Mouse (Mus musculus) cerebellum, adult 8-10 months (tissue): ENCODE measurements around the gene D630045J12Rik.

ENCODE experiments used
- DNase-seq: peaks from one replicate; pipeline ENCODE4 v3.0.0; 2022

Gene D630045J12Rik

GRCm38 (mm10) chr6:38253736-38254641 is at the start of gene D630045J12Rik:
Gene D630045J12Rik (minus strand): TSS chr6:38254009.
- DNase-seq: peak; percentile 61

GRCm38 (mm10) chr6:38298761-38299401 is 45.1 kb upstream of the D630045J12Rik start, which contains the start of gene Zc3hav1l:
Gene Zc3hav1l (minus strand): TSS chr6:38299259.
- DNase-seq: peak; percentile 68

GRCm38 (mm10) chr6:38298246-38298635 is 44.4 kb upstream of the D630045J12Rik start:
- DNase-seq: peak; percentile 25

- DNase-seq: no peak
Measured at GRCm38 (mm10) chr6:38297580-38298245, 43.9 kb upstream of the D630045J12Rik start.

- DNase-seq: no peak
Measured at GRCm38 (mm10) chr6:38293708-38294107, 39.9 kb upstream of the D630045J12Rik start.

GRCm38 (mm10) chr6:38292871-38293646 is 39.2 kb upstream of the D630045J12Rik start:
- DNase-seq: no peak

- no peak for DNase-seq
Measured at GRCm38 (mm10) chr6:38284422-38284821, 30.6 kb upstream of the D630045J12Rik start.

DNA sequence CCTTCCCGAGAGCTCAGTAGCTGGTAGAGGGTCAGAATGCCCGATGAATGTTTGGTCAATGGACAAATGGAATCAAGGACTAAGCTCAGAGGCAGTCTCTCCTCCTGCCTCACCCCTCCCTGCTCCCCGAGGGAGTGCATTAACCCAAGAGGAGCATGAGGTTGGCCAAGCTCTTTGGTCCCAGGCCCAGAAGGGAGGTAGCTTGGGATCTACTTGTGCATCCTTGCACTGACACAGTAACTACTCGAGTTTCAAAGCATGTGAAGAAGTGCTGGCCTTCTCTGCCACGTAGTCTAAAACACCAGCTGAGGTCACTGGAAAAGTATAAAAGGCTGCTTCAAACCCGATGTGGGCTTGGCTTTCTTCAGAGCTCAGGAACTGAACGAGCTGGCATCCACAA is 10.7 kb upstream of the D630045J12Rik start:
- no peak for DNase-seq

GRCm38 (mm10) chr6:38263393-38264159 is 9.8 kb upstream of the D630045J12Rik start:
- DNase-seq: no peak

GRCm38 (mm10) chr6:38261877-38262276 is 8.1 kb upstream of the D630045J12Rik start:
- no peak for DNase-seq

DNA sequence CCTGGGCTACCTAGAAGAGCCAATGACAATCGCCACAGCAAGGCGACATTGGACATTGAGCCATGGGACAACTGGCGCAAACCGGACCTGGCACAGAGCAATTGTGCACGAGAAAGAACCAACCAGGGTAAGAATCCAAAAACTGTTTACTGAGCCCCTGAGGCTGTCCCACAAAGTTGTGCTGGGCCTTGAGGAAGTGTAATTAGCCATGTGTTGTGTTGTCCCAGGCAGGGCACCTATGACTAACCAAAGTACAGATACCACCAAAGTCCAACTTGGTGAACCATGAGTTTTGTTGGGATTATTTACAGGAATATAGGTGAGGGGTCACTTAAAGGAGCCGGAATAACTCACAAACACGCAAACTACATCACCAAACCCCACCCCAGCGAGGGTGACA is 3.7 kb upstream of the D630045J12Rik start:
- no peak for DNase-seq

DNA sequence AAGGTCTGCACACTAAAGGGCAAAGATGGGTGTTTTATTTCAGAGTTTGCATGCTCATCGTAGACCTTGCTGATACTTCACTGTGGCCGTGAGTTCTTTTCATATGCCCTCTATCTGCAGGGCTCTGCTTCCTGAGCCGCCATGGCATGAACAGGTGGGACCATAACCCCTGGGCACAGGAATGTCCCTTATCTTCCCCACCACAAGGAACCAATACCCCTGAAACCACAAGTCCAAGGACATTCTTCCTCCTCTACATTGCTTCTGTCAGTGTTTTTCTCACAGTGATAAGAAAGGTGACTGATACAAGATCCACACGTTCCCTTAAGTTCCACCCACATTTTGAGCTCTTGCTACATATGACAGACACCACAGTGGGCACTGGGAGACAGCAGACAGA is 3.0 kb upstream of the D630045J12Rik start:
- no peak for DNase-seq

DNA sequence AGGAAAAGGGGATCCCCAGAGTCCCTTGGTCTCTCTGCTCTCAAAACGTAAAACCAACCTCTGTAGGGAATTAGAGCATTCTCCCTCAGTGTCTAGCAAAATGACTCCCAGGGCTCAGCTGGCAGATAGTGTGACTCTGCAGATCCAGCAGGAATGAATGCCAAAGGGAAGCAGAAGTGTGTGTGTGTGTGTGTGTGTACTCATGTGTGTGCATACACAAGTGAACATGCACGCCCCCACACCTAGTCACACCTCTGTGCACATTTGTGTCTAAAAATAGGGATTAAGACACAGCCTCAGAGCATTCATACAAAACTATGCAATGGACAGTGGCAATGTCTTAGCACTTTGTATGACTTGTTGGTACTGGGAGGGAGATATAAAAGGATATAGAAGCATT is 2.0 kb upstream of the D630045J12Rik start:
- DNase-seq: no peak

DNA sequence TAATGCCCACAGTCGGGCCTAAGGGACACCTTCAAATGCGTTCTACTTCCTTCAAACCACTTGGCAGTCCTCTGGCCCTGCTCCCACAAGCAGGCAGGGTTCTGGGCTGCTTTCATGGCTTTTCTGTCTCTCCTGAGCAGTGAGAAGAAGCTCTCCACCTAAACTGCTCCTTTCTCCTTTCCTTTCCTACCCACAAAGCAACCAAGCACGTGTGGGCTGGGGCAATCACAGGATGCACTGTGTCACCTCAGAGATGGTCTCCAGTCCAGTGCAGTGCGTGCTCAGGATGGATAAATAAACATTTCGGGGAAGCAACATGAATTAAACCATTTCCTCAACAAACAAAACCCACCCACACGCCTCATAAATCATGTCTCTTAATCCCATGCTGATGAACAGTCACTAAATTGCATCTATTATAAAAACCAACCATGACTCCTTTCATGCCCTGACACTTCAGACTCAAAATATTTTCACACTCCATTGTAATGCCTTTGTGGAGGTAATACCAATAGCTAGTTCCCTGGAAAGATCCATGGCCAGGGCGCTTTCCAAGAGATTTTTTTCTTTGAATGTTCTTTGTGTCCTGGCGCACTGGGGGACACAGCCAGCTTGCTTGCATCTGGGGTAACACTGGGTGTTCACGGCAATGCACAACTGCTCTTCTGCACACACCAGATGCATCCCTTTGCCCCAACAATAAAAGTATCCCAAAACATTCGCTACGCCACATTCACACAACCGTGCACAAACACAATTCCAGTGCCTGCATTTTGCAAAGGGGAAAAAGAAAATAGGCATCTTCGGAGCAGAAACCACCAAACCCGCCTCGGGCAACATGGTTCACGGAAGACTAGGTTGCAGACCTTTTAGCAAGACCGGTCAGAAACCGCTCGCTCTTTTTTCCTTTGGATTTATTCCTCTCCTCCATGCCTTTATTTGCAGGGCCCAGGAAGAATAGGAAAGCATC is 758 bp downstream of the D630045J12Rik start:
- peak; percentile 30 for DNase-seq

DNA sequence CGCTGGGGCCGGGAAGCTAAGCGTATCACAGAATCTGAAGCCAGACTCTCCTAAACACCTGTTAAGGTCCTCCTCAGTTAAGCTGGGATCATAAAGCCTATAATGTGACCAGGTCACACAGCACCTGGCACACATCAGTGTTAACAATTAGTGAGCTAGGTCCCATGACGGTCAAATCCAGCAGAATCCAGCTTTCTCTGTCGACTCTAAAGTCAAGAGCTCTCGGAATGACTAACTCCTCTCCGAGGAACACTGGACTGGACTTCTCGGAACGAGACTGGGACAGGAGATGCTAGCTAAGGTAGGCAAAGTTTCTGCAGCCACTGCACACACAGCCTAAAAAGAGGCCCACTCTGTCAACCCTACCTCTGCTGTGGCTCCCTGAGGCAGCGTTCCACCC is 1.7 kb downstream of the D630045J12Rik start:
- no peak for DNase-seq

DNA sequence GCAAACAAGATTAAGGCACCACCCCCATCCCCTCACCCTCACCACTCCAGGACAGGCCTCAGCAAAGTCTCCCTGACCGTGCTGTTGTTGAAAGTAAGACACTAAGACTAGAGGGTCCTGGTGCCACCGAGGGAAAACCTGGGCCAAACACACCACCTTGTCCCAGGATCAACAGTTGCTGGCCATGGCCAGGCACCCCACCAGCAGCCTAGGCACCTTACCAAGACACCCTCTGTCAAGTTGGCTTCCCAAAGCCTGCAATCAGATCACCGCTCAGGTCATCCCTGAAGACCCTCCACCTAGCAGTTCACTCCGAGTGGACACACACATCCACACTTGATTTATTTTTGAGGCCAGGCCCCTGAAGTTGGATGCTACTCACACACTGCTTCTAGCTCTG is 2.3 kb downstream of the D630045J12Rik start:
- DNase-seq: peak; percentile 52

GRCm38 (mm10) chr6:38247362-38247761 is 6.4 kb downstream of the D630045J12Rik start:
- no peak for DNase-seq

DNA sequence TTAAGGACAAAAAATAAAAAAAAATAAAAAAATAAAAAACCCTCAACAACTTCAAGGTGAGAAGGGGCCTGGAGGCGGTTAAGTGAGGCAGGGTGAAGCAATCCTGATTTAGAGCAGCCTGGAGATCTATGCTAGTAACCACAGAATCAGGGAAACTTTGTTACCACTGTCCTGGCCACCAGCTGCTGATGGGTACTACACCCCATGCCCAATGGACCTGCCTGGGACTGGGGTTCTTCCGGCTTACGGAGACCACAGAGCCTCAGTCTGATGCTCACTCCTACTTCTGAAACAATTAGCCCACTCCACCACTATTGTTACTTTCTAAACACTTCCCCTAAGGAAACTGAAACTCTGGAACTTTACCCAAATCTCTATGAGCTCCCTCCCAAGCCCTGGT is 9.0 kb downstream of the D630045J12Rik start:
- DNase-seq: no peak

- no peak for DNase-seq
Measured at GRCm38 (mm10) chr6:38244167-38244566, 9.6 kb downstream of the D630045J12Rik start.

- no peak for DNase-seq
Measured at GRCm38 (mm10) chr6:38242833-38243232, 11.0 kb downstream of the D630045J12Rik start.
